Mouse (Mus musculus) liver, embryonic 14.5 days (tissue): Measurements from ENCODE around the gene Arid2. TPM values are rescaled to one million over a fixed set of nuclear protein-coding genes. Genes with fewer than 3 reads are reported as not detected.
A peak's percentile ranks its signal among the peaks of the same experiment; 100 is the strongest.

Experiments used
- ATAC-seq: fragments of 200-750 bp; cut with Nextera tagmentation; 2 replicates; pipeline ENCODE4 v1.8.0; 2017; ENCODE audit warnings: moderate number of reproducible peaks, mild to moderate bottlenecking, moderate library complexity; ENCODE audit not compliant: insufficient read depth
- DNase-seq, 3 experiments: peaks; one replicate each; pipeline ENCODE4 v3.0.0-alpha.2; 2012 to 2013; ENCODE audit warnings: low read depth in 3 of 3, low spot score in 3 of 3
- H3K27ac ChIP-seq: fragments of 300-500 bp; sonication (generic); 2 replicates; pipeline ENCODE4 v1.5.1; 2014; ENCODE audit warnings: moderate library complexity, mild to moderate bottlenecking, control low read depth, inconsistent platforms
- H3K27me3 ChIP-seq: fragments of 300-500 bp; sonication (generic); 2 replicates; pipeline ENCODE4 v1.6.1; 2014; ENCODE audit warnings: mild to moderate bottlenecking, low read length, moderate library complexity; ENCODE audit not compliant: control insufficient read depth, insufficient read depth
- H3K36me3 ChIP-seq: fragments of 300-500 bp; sonication (generic); replicated peaks from 2 replicates; pipeline ENCODE4 v1.6.1; 2014; ENCODE audit warnings: low read depth; ENCODE audit not compliant: control insufficient read depth, insufficient read depth
- H3K4me1 ChIP-seq, 2 experiments: fragments of 200-500 bp in 1 of 2; fragments of 300-500 bp in 1 of 2; sonication (generic) in 1 of 2; replicated peaks; 2 replicates each; pipeline ENCODE4 v1.6.1; 2012 to 2014; ENCODE audit warnings: antibody characterized with exemption in 1 of 2, inconsistent platforms in 1 of 2, low read length in 1 of 2; ENCODE audit not compliant: control insufficient read depth in 2 of 2, insufficient read depth in 2 of 2
- H3K4me2 ChIP-seq: fragments of 300-500 bp; sonication (generic); 2 replicates; pipeline ENCODE4 v1.6.1; 2014; ENCODE audit warnings: low read depth, mild to moderate bottlenecking, control low read depth, moderate library complexity
- H3K4me3 ChIP-seq, 2 experiments: fragments of 200-500 bp in 1 of 2; fragments of 300-500 bp in 1 of 2; sonication (generic) in 1 of 2; 2 replicates each; pipeline ENCODE4 v1.5.1; 2012 to 2014; ENCODE audit warnings: low read depth in 2 of 2, low read length in 2 of 2, mild to moderate bottlenecking in 2 of 2, control low read depth in 1 of 2, inconsistent platforms in 1 of 2, moderate library complexity in 1 of 2; ENCODE audit not compliant: insufficient read depth in 1 of 2
- H3K9ac ChIP-seq: fragments of 300-500 bp; sonication (generic); replicated peaks from 2 replicates; pipeline ENCODE4 v1.6.1; 2014; ENCODE audit warnings: mild to moderate bottlenecking, control low read depth, moderate library complexity
- H3K9me3 ChIP-seq: fragments of 300-500 bp; sonication (generic); 2 replicates; pipeline ENCODE4 v1.6.1; 2016; ENCODE audit warnings: low read length, mixed read lengths; ENCODE audit not compliant: control insufficient read depth
- CTCF ChIP-seq: IDR thresholded peaks from 2 replicates; pipeline ENCODE4 v1.5.1; 2016; ENCODE audit warnings: antibody characterized with exemption, low read depth, control low read depth
- EP300 ChIP-seq: IDR thresholded peaks from 2 replicates; pipeline ENCODE4 v1.6.1; 2016; ENCODE audit warnings: antibody characterized with exemption, low read depth
- WGBS: fragments of 180-500 bp; shearing (Covaris S2); extraction: QIAGEN DNeasy Blood & Tissue Kit; methylation state at CpG from one replicate; pipeline ENCODE4 v1.1.7; 2014; ENCODE audit not compliant: insufficient replicate concordance; 5-methylcytosine and 5-hydroxymethylcytosine counted together
- polyA plus RNA-seq, 2 experiments: library from polyadenylated mRNA; depleted of rRNA in 1 of 2; stranded (reverse) in 1 of 2; unstranded in 1 of 2; fragments of >200 nt; fragmentation: Nextera tagmentation in 1 of 2; extraction: Ambion mirVana in 1 of 2; gene quantifications; 2 replicates each; pipeline versions ENCODE4 v1.2.1 to v1.2.3; 2012 to 2014

The Arid2 gene
- polyA plus RNA-seq, 2 experiments: 8.1 to 8.5 TPM

GRCm38 (mm10) chr15:96275810-96276493, 11.4 kb upstream of the Arid2 start:
- H3K27me3 ChIP-seq: no peaks in the 10 kb centered on the region
- peak overlapping the region; percentile 72 for H3K27ac ChIP-seq
- DNase-seq (peak in 2 of 3 experiments; percentile 57 to 60), ATAC-seq (peak; percentile 80)
- peaks cover 28% of the 10 kb centered on the region for H3K36me3 ChIP-seq
- H3K4me1 ChIP-seq: peaks cover 28 to 36% of the 10 kb centered on the region in 2 experiments
- TF ChIP-seq CTCF (no peak), EP300 (peak; percentile 78)
- peak overlapping the region; percentile 48 for H3K9ac ChIP-seq
- 15% methylated on average over 9 of the region's 9 CpGs for WGBS
- H3K4me3 ChIP-seq: peak overlapping the region; percentile 10 to 26; a peak in 3 of 4 replicates
- H3K4me2 ChIP-seq: peak overlapping the region; percentile 61
- no peaks in the 10 kb centered on the region for H3K9me3 ChIP-seq

DNA sequence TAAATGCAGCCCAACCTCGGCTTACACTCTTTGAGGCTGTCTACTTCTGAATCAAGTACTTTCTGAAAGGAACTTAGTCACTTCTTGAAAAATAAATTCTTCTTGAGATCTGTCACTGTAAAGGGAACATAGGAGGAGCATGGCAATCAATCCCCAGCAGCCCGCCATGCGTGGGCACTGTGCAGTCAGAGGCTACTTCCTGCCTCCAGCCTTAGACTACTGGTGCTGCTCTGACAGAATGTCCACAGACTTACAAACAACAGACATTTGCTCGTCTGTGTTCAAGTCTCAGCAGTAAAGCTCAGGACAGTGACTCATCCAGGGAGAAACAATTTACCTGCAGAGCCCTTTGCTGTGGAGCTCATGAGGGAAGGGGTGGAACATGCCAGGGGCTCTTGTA, 10.3 kb upstream of the Arid2 start:
- H3K4me2 ChIP-seq: no peak overlapping the region
- H3K36me3 ChIP-seq: peaks cover 28% of the 10 kb centered on the region
- WGBS: 29% methylated on average over 4 of the region's 4 CpGs

GRCm38 (mm10) chr15:96281236-96281635, 6.1 kb upstream of the Arid2 start:
- ATAC-seq (no peak), DNase-seq (no peak)
- no peak overlapping the region for H3K27ac ChIP-seq
- TF ChIP-seq EP300: no peak
- H3K27me3 ChIP-seq: no peaks in the 10 kb centered on the region
- no peak overlapping the region for H3K4me3 ChIP-seq
- 80% methylated on average over 5 of the region's 5 CpGs for WGBS
- peaks cover 21 to 32% of the 10 kb centered on the region in 2 experiments for H3K4me1 ChIP-seq
- peaks cover 26% of the 10 kb centered on the region for H3K36me3 ChIP-seq
- no peak overlapping the region for H3K4me2 ChIP-seq
- H3K9me3 ChIP-seq: no peaks in the 10 kb centered on the region
- no peak overlapping the region for H3K9ac ChIP-seq

More for the DNA sequence above, 10.3 kb upstream of the Arid2 start:
- Histone ChIP-seq H3K4me1 (peaks cover 28 to 38% of the 10 kb centered on the region in 2 experiments), H3K27me3 (no peaks in the 10 kb centered on the region), H3K9ac (no peak overlapping the region), H3K9me3 (no peaks in the 10 kb centered on the region), H3K27ac (peak overlapping the region; percentile 63), H3K4me3 (no peak overlapping the region)
- DNase-seq (no peak), ATAC-seq (no peak)
- TF ChIP-seq EP300: no peak
- no peak for TF ChIP-seq CTCF

DNA sequence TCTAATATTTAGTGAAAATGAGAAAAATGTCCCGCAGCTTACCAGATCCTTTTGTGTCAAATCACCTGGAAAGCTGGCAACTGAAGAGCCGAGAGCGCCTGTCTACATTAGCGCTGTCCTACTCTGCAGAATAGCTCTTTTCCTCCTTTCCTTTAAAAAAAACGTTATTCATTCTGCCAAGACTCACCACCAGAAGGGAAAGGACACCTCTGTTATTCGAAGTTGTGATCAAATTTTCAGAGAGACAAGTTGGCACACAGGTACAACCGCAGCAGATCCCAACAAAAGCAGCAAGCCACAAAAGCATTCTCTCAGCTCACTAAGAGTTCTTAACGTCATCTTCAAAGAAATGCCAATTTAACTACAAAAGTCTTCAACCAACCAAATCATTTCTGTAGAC, 4.2 kb upstream of the Arid2 start:
- Histone ChIP-seq H3K4me2 (peak overlapping the region; percentile 79), H3K9ac (0 out of 2 replicates have a peak overlapping the region, but pooled peaks have one; percentile 19), H3K9me3 (no peaks in the 10 kb centered on the region), H3K36me3 (peaks cover 13% of the 10 kb centered on the region), H3K4me1 (peaks cover 8 to 17% of the 10 kb centered on the region in 2 experiments; a peak in 3 of 4 replicates), H3K27me3 (no peaks in the 10 kb centered on the region), H3K27ac (no peak overlapping the region), H3K4me3 (peak overlapping the region in 1 of 2 experiments; percentile 76; a peak in 1 of 4 replicates)
- ATAC-seq (no peak), DNase-seq (no peak)
- 76% methylated on average over 8 of the region's 8 CpGs for WGBS
- TF ChIP-seq CTCF: no peak
- no peak for TF ChIP-seq EP300

- Histone ChIP-seq H3K27me3 (no peaks in the 10 kb centered on the region), H3K36me3 (peaks cover 7% of the 10 kb centered on the region), H3K4me2 (peak overlapping the region; percentile 79), H3K27ac (peak overlapping the region; percentile 7; the same call in 1 of the 2 replicates), H3K4me3 (peak overlapping the region; percentile 73 to 76), H3K4me1 (peaks cover 8 to 15% of the 10 kb centered on the region in 2 experiments; a peak in 3 of 4 replicates), H3K9ac (peak overlapping the region; percentile 100), H3K9me3 (no peaks in the 10 kb centered on the region)
- DNase-seq: peak in 1 of 3 experiments; percentile 22
- WGBS: 10% methylated on average over 11 of the region's 11 CpGs
- ATAC-seq: no peak
- TF ChIP-seq CTCF (peak; percentile 51), EP300 (no peak)
Observed at GRCm38 (mm10) chr15:96283920-96284431, 3.3 kb upstream of the Arid2 start.
